24 mouse cellular contexts compared by ENCODE assay signal in the genomic region with DNA sequence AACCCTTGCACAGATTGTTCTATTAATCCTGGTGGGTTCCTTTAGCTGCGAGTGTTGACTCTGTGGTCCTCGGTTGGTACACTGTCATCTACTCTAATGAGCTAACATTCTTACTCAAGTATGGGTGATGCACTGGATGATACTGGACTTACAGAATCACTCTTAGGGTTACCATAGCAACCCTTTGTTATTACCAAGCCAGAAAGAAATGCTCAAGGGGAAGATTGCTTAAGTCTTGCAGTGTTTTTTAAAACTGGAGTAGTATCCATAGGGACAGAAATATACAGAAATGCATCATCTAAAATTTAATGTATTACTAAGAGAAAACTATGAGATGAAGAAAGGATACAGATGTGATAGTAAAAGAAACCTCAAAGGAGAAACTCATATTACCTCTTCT.
DNase-seq lines count a peak whose midpoint lies in the region; ATAC-seq and TF ChIP-seq lines count a peak whose summit lies in the region.
"Had no signal": no experiment of that assay in that cellular context is flagged by ENCODE, and none has a peak within 500 bp of the region (broad histone marks: within the 10 kb centered on the region; RNA-seq: fewer than 3 reads in every experiment).

No protein-coding gene starts in this region.

- 83% methylated on average over 2 of the region's 2 CpGs for WGBS in kidney, postnatal 0 days
- 72% methylated on average over 2 of the region's 2 CpGs for WGBS in embryonic facial prominence, embryonic 10.5 days
- 74% methylated on average over 2 of the region's 2 CpGs for WGBS in limb, embryonic 11.5 days
- 61% methylated on average over 2 of the region's 2 CpGs for WGBS in midbrain, embryonic 16.5 days

- intact Hi-C loops in heart, postnatal 36 days (cut with DNase I): no loop called here
- intact Hi-C loops in gastrocnemius, postnatal 36 days (cut with DNase I): no loop called here

- H3K9me3 ChIP-seq in kidney, postnatal 0 days (replicated peaks; ENCODE audit: low read length): no peaks in the 10 kb centered on the region
- no peaks in the 10 kb centered on the region for H3K9me3 ChIP-seq in embryonic facial prominence, embryonic 10.5 days
- H3K9me3 ChIP-seq in limb, embryonic 11.5 days (ENCODE audit: control insufficient read depth, low read length): no peaks in the 10 kb centered on the region
- H3K9me3 ChIP-seq in midbrain, embryonic 16.5 days (replicated peaks; ENCODE audit: control insufficient read depth, low read length, poor library complexity, severe bottlenecking): no peaks in the 10 kb centered on the region
- H3K9me3 ChIP-seq: heart, embryonic 15.5 days; neural tube, embryonic 15.5 days had no signal

- H3K4me3 ChIP-seq in kidney, postnatal 0 days (replicated peaks; ENCODE audit: low read depth, low read length): no peak overlapping the region
- no peak overlapping the region for H3K4me3 ChIP-seq in embryonic facial prominence, embryonic 10.5 days
- no peak overlapping the region for H3K4me3 ChIP-seq in limb, embryonic 11.5 days (ENCODE audit: low read depth, low read length)
- H3K4me3 ChIP-seq in midbrain, embryonic 16.5 days (ENCODE audit: low read depth, low read length): no peak overlapping the region
- H3K4me3 ChIP-seq: heart, embryonic 15.5 days; neural tube, embryonic 15.5 days had no signal

- no peak overlapping the region for H3K4me2 ChIP-seq in kidney, postnatal 0 days (ENCODE audit: low read length)
- H3K4me2 ChIP-seq in limb, embryonic 11.5 days (ENCODE audit: low read depth, severe bottlenecking): no peak overlapping the region
- H3K4me2 ChIP-seq in midbrain, embryonic 16.5 days (ENCODE audit: low read length): no peak overlapping the region
- H3K4me2 ChIP-seq: heart, embryonic 15.5 days; hindbrain, embryonic 14.5 days; liver, embryonic 11.5 days; neural tube, embryonic 15.5 days had no signal

- no peaks in the 10 kb centered on the region for H3K27me3 ChIP-seq in kidney, postnatal 0 days (ENCODE audit: insufficient read depth, low read length)
- no peaks in the 10 kb centered on the region for H3K27me3 ChIP-seq in embryonic facial prominence, embryonic 10.5 days (replicated peaks; ENCODE audit: low read depth, poor library complexity, severe bottlenecking)
- no peaks in the 10 kb centered on the region for H3K27me3 ChIP-seq in limb, embryonic 11.5 days (ENCODE audit: control insufficient read depth, insufficient read depth, low read length)
- H3K27me3 ChIP-seq in midbrain, embryonic 16.5 days (ENCODE audit: control insufficient read depth, insufficient read depth, low read depth, low read length): no peaks in the 10 kb centered on the region
- H3K27me3 ChIP-seq: heart, embryonic 15.5 days; neural tube, embryonic 15.5 days had no signal

- no peak for TF ChIP-seq CTCF in kidney, postnatal 0 days (IDR thresholded peaks at IDR 0.05; ENCODE audit: low read depth)

- ATAC-seq in kidney, postnatal 0 days (replicated peaks; ENCODE audit: low FRiP score, low read depth): no peak
- no peak for ATAC-seq in limb, embryonic 11.5 days (ENCODE audit: insufficient number of reproducible peaks, low FRiP score, low TSS enrichment, low read depth)
- ATAC-seq in midbrain, embryonic 16.5 days: 0 out of 2 replicates have a peak, but pooled peaks have one; percentile 28
- ATAC-seq: forebrain, postnatal 0 days; inflammation-experienced regulatory T-cells, adult 6 months; liver, postnatal 0 days had no signal

- DNase-seq in kidney, postnatal 0 days (ENCODE audit: low spot score): peak; percentile 29
- DNase-seq in kidney, postnatal 10 days: no peak
- DNase-seq in embryonic facial prominence, embryonic 10.5 days (ENCODE audit: low spot score): no peak
- DNase-seq in limb, embryonic 11.5 days (ENCODE audit: low spot score): no peak
- no peak for DNase-seq in heart, postnatal 36 days
- no peak for DNase-seq in heart, adult 11 months
- no peak for DNase-seq in gastrocnemius, postnatal 36 days
- DNase-seq: cerebellum, adult 2 months; cerebellum, postnatal 36 days; embryo, embryonic 11 days; forebrain, postnatal 0 days; gastrocnemius, postnatal 14 days; heart, postnatal 4 days; kidney, adult 18-20 months; liver, postnatal 0 days; lung, postnatal 10 days; right cerebral cortex, adult 18-20 months had no signal

- H3K36me3 ChIP-seq in kidney, postnatal 0 days (ENCODE audit: insufficient read depth, low read length): no peaks in the 10 kb centered on the region
- no peaks in the 10 kb centered on the region for H3K36me3 ChIP-seq in embryonic facial prominence, embryonic 10.5 days (replicated peaks)
- no peaks in the 10 kb centered on the region for H3K36me3 ChIP-seq in limb, embryonic 11.5 days (ENCODE audit: control insufficient read depth, insufficient read depth, low read length)
- H3K36me3 ChIP-seq in midbrain, embryonic 16.5 days (ENCODE audit: control insufficient read depth, insufficient read depth, low read length): no peaks in the 10 kb centered on the region
- H3K36me3 ChIP-seq: heart, embryonic 15.5 days; neural tube, embryonic 15.5 days had no signal

- no peak overlapping the region for H3K27ac ChIP-seq in kidney, postnatal 0 days
- peak overlapping the region; percentile 57 for H3K27ac ChIP-seq in embryonic facial prominence, embryonic 10.5 days (replicated peaks)
- H3K27ac ChIP-seq in limb, embryonic 11.5 days (replicated peaks; ENCODE audit: low read depth, low read length): peak overlapping the region; percentile 23; the same call in 1 of the 2 replicates
- no peak overlapping the region for H3K27ac ChIP-seq in midbrain, embryonic 16.5 days (ENCODE audit: low read length)
- H3K27ac ChIP-seq: heart, embryonic 15.5 days; hindbrain, embryonic 14.5 days; neural tube, embryonic 15.5 days; stomach, postnatal 0 days had no signal

- H3K4me1 ChIP-seq in kidney, postnatal 0 days (replicated peaks; ENCODE audit: insufficient read depth, low read length): 0 out of 2 replicates have a peak, but pooled peaks cover 10% of the 10 kb centered on the region
- H3K4me1 ChIP-seq in embryonic facial prominence, embryonic 10.5 days: peaks cover 46% of the 10 kb centered on the region
- H3K4me1 ChIP-seq in limb, embryonic 11.5 days (ENCODE audit: control insufficient read depth, insufficient read depth, low read length): peaks cover 11% of the 10 kb centered on the region; the same call in 1 of the 2 replicates
- peaks cover 10% of the 10 kb centered on the region for H3K4me1 ChIP-seq in midbrain, embryonic 16.5 days (ENCODE audit: control insufficient read depth, insufficient read depth, low read length)

- H3K9ac ChIP-seq in kidney, postnatal 0 days (ENCODE audit: low read depth, low read length): no peak overlapping the region
- H3K9ac ChIP-seq in limb, embryonic 11.5 days (ENCODE audit: low read length): no peak overlapping the region
- H3K9ac ChIP-seq in midbrain, embryonic 16.5 days (ENCODE audit: low read depth, low read length): no peak overlapping the region
- H3K9ac ChIP-seq: forebrain, postnatal 0 days; heart, embryonic 15.5 days; hindbrain, embryonic 14.5 days; liver, postnatal 0 days; neural tube, embryonic 15.5 days had no signal

Comparison
In these comparisons a context has a peak if more than half of its experiments do, and no peak if none do; other contexts are left out.
1. H3K27ac ChIP-seq: peak in embryonic facial prominence, embryonic 10.5 days (single experiment) and limb, embryonic 11.5 days (single experiment); none in kidney, postnatal 0 days (single experiment) and midbrain, embryonic 16.5 days (single experiment).